Mouse (Mus musculus) sigmoid colon, adult 10 weeks (tissue): ENCODE data around the gene Gm3238. TPM values are rescaled to one million over a fixed set of nuclear protein-coding genes. Genes with fewer than 3 reads are reported as not detected.

Experiments used
- polyA plus RNA-seq: library from polyadenylated mRNA; stranded (reverse); fragments of 350-450 nt; fragmentation: Illumina TruSeq; extraction: RNeasy Lipid Tissue Mini Kit (QIAGEN cat#74804); gene quantifications from one replicate; pipeline ENCODE4 v1.2.3, GENCODE M21; 2014; ENCODE audit warnings: low read depth, low replicate concordance

Gene Gm3238
- not detected for polyA plus RNA-seq

GRCm38 (mm10) chr10:77771225-77771624 is at the start of gene Gm3238:
Gene Gm3238 (minus strand): TSS chr10:77771325.

GRCm38 (mm10) chr10:77814382-77814781 is 43.3 kb upstream of the Gm3238 start, which contains the start of gene Gm2696:
Gene Gm2696 (plus strand): TSS chr10:77814682.

GRCm38 (mm10) chr10:77811743-77812142 is 40.6 kb upstream of the Gm3238 start, which contains the start of gene Gm9507:
Gene Gm9507 (minus strand): TSS chr10:77811843.

GRCm38 (mm10) chr10:77798921-77799508 is 27.9 kb upstream of the Gm3238 start, which contains the start of gene Gm19668:
Gene Gm19668 (minus strand): TSS chr10:77799133.

GRCm38 (mm10) chr10:77794976-77795375 is 23.9 kb upstream of the Gm3238 start, which contains the start of gene Gm9639:
Gene Gm9639 (minus strand): TSS chr10:77795076.

GRCm38 (mm10) chr10:77787876-77788275 is 16.8 kb upstream of the Gm3238 start, which contains the start of gene Gm7137:
Gene Gm7137 (minus strand): TSS chr10:77788200.

GRCm38 (mm10) chr10:77782442-77782841 is 11.3 kb upstream of the Gm3238 start, which contains the start of gene Gm3250:
Gene Gm3250 (minus strand): TSS chr10:77782542.

GRCm38 (mm10) chr10:77776844-77777243 is 5.7 kb upstream of the Gm3238 start, which contains the start of gene Gm7138:
Gene Gm7138 (minus strand): TSS chr10:77776944.

GRCm38 (mm10) chr10:77759582-77759981 is 11.5 kb downstream of the Gm3238 start, which contains the start of gene Gm3233:
Gene Gm3233 (minus strand): TSS chr10:77759682.

GRCm38 (mm10) chr10:77751254-77751653 is 19.9 kb downstream of the Gm3238 start, which contains the start of gene Gm9736:
Gene Gm9736 (minus strand): TSS chr10:77751354.

GRCm38 (mm10) chr10:77741924-77742688 is 29.0 kb downstream of the Gm3238 start, which contains the start of gene Gm18596:
Gene Gm18596 (minus strand): TSS chr10:77742638.

GRCm38 (mm10) chr10:77726186-77726585 is 44.9 kb downstream of the Gm3238 start, which contains the start of gene Gm10100:
Gene Gm10100 (plus strand): TSS chr10:77726486.

Other genes starting within 250 kb of the Gm3238 start
- 3.1 TPM for gene Itgb2, start 241.1 kb downstream of the Gm3238 start, polyA plus RNA-seq
- 193 TPM for gene Pttg1ip, start 189.6 kb downstream of the Gm3238 start, polyA plus RNA-seq
- gene Sumo3, start 165.2 kb downstream of the Gm3238 start, polyA plus RNA-seq, result 76.1 TPM
- gene Gm49325, start 165.1 kb downstream of the Gm3238 start, polyA plus RNA-seq, result 1.6 TPM
- 7.3 TPM for gene Ube2g2, start 149.1 kb downstream of the Gm3238 start, polyA plus RNA-seq
- gene Tspear, start 84.8 kb downstream of the Gm3238 start, polyA plus RNA-seq, result not detected
- not detected for gene Gm19402, start 80.6 kb downstream of the Gm3238 start, polyA plus RNA-seq
- gene Gm9508, start 74.1 kb downstream of the Gm3238 start, polyA plus RNA-seq, result not detected
- gene Gm10272, start 64.7 kb downstream of the Gm3238 start, polyA plus RNA-seq, result not detected
- gene Gm10024, start 59.9 kb downstream of the Gm3238 start, polyA plus RNA-seq, result not detected
- not detected for gene Gm10142, start 55.5 kb downstream of the Gm3238 start, polyA plus RNA-seq
- gene Krtap12-1, start 50.7 kb downstream of the Gm3238 start, polyA plus RNA-seq, result not detected
- gene Gm10100, start 44.8 kb downstream of the Gm3238 start, polyA plus RNA-seq, result not detected
- gene Gm18596, start 28.7 kb downstream of the Gm3238 start, polyA plus RNA-seq, result not detected
- not detected for gene Gm9736, start 20.0 kb downstream of the Gm3238 start, polyA plus RNA-seq
- not detected for gene Gm3233, start 11.6 kb downstream of the Gm3238 start, polyA plus RNA-seq
- gene Gm7138, start 5.6 kb upstream of the Gm3238 start, polyA plus RNA-seq, result not detected
- not detected for gene Gm3250, start 11.2 kb upstream of the Gm3238 start, polyA plus RNA-seq
- not detected for gene Gm7137, start 16.9 kb upstream of the Gm3238 start, polyA plus RNA-seq
- not detected for gene Gm9639, start 23.8 kb upstream of the Gm3238 start, polyA plus RNA-seq
- not detected for gene Gm19668, start 27.8 kb upstream of the Gm3238 start, polyA plus RNA-seq
- not detected for gene Gm9507, start 40.5 kb upstream of the Gm3238 start, polyA plus RNA-seq
- not detected for gene Gm2696, start 43.4 kb upstream of the Gm3238 start, polyA plus RNA-seq
- gene Krtap10-4, start 55.8 kb upstream of the Gm3238 start, polyA plus RNA-seq, result not detected
- gene Krtap10-10, start 64.6 kb upstream of the Gm3238 start, polyA plus RNA-seq, result not detected
- gene Gm36176, start 75.5 kb upstream of the Gm3238 start, polyA plus RNA-seq, result not detected
- not detected for gene Gm10318, start 81.5 kb upstream of the Gm3238 start, polyA plus RNA-seq
- not detected for gene Gm3285, start 90.7 kb upstream of the Gm3238 start, polyA plus RNA-seq
- 2.1 TPM for gene Lrrc3, start 131.2 kb upstream of the Gm3238 start, polyA plus RNA-seq
- gene Trpm2, start 199.2 kb upstream of the Gm3238 start, polyA plus RNA-seq, result 0.38 TPM
- 1.0 TPM for gene 1810043G02Rik, start 207.2 kb upstream of the Gm3238 start, polyA plus RNA-seq
- gene Pfkl, start 238.8 kb upstream of the Gm3238 start, polyA plus RNA-seq, result 2.6 TPM